Mouse (Mus musculus) MEL (cell line): ENCODE measurements around the gene Cacnb3. TPM values are rescaled to one million over a fixed set of nuclear protein-coding genes. Genes with fewer than 3 reads are reported as not detected.

ENCODE experiments used
- DNase-seq: peaks from one replicate; pipeline ENCODE4 v3.0.0; 2011; ENCODE audit warnings: low read depth, low spot score
- H3K27ac ChIP-seq: 2 replicates; pipeline ENCODE4 v1.5.1; 2012; ENCODE audit warnings: low read depth, mild to moderate bottlenecking, control low read depth, low read length, moderate library complexity; ENCODE audit not compliant: control insufficient read depth
- H3K27me3 ChIP-seq, 2 experiments: fragments of 150-350 bp in 1 of 2; sonication (generic) in 1 of 2; 2 replicates each; pipeline ENCODE4 v1.6.1; 2012; ENCODE audit warnings: low read length in 2 of 2, mild to moderate bottlenecking in 2 of 2, improper control_type of control experiment in 1 of 2, moderate library complexity in 1 of 2; ENCODE audit not compliant: insufficient read depth in 2 of 2, control insufficient read depth in 1 of 2
- H3K36me3 ChIP-seq, 2 experiments: 2 replicates each; pipeline ENCODE4 v1.6.1; 2012 to 2014; ENCODE audit warnings: low read length in 2 of 2, improper control_type of control experiment in 1 of 2, inconsistent platforms in 1 of 2, mild to moderate bottlenecking in 1 of 2; ENCODE audit not compliant: insufficient read depth in 2 of 2, control insufficient read depth in 1 of 2
- H3K4me1 ChIP-seq, 2 experiments: fragments of 150-350 bp in 1 of 2; sonication (generic) in 1 of 2; 2 replicates each; pipeline ENCODE4 v1.6.1; 2012; ENCODE audit warnings: low read length in 2 of 2, improper control_type of control experiment in 1 of 2, mild to moderate bottlenecking in 1 of 2; ENCODE audit not compliant: insufficient read depth in 2 of 2, control insufficient read depth in 1 of 2
- H3K4me3 ChIP-seq, 2 experiments: fragments of 150-350 bp in 1 of 2; sonication (generic) in 1 of 2; 2 replicates each; pipeline ENCODE4 v1.5.1; 2012; ENCODE audit warnings: low read depth in 2 of 2, low read length in 2 of 2, mild to moderate bottlenecking in 2 of 2, moderate library complexity in 2 of 2, control low read depth in 1 of 2, improper control_type of control experiment in 1 of 2; ENCODE audit not compliant: control insufficient read depth in 1 of 2, insufficient read depth in 1 of 2
- H3K79me2 ChIP-seq: 2 replicates; pipeline ENCODE4 v1.6.1; 2012; ENCODE audit warnings: mild to moderate bottlenecking, low read length, moderate library complexity; ENCODE audit not compliant: control insufficient read depth, poor library complexity, insufficient read depth
- H3K9ac ChIP-seq: 2 replicates; pipeline ENCODE4 v1.6.1; 2012; ENCODE audit warnings: low read depth, mild to moderate bottlenecking, control low read depth, low read length, moderate library complexity; ENCODE audit not compliant: control insufficient read depth, poor library complexity, severe bottlenecking
- H3K9me3 ChIP-seq: fragments of 150-350 bp; sonication (generic); replicated peaks from 2 replicates; pipeline ENCODE4 v1.6.1; 2012; ENCODE audit warnings: mild to moderate bottlenecking, low read length, improper control_type of control experiment, moderate library complexity; ENCODE audit not compliant: insufficient read depth
- E2F4 ChIP-seq: IDR thresholded peaks from 2 replicates; pipeline ENCODE4 v1.6.1; 2011; ENCODE audit warnings: low read depth, low read length, improper control_type of control experiment, borderline replicate concordance
- polyA plus RNA-seq, 2 experiments: library from polyadenylated mRNA; stranded (reverse) in 1 of 2; unstranded in 1 of 2; fragments of >175 nt in 1 of 2; fragments of >200 nt in 1 of 2; gene quantifications; 2 replicates each; pipeline versions ENCODE4 v1.2.1 to v1.2.4; 2012; ENCODE audit warnings: low replicate concordance in 2 of 2, low read depth in 1 of 2; ENCODE audit not compliant: insufficient read length in 2 of 2, insufficient read depth in 1 of 2, missing spikeins in 1 of 2
- total RNA-seq: library from RNA; depleted of rRNA; stranded (reverse); fragments of 300-350 nt; gene quantifications from 2 replicates; pipeline ENCODE4 v1.2.3, GENCODE M21; 2012; rRNA removed

Cacnb3 gene
- total and polyA plus RNA-seq, 3 experiments = 1.4 to 8.5 TPM; not detected in 1

GRCm38 (mm10) chr15:98692171-98692715 is 61.6 kb downstream of the Cacnb3 start:
- Histone ChIP-seq H3K79me2 (no peaks in the 10 kb centered on the region), H3K9me3 (no peaks in the 10 kb centered on the region), H3K9ac (no peak overlapping the region), H3K36me3 (no peaks in the 10 kb centered on the region), H3K27me3 (peaks cover 3 to 7% of the 10 kb centered on the region in 2 experiments; a peak in 3 of 4 replicates), H3K4me3 (no peak overlapping the region), H3K4me1 (no peaks in the 10 kb centered on the region), H3K27ac (no peak overlapping the region)
- DNase-seq = no peak
- TF ChIP-seq E2F4 = no peak

Other genes with a start within 250 kb of the Cacnb3 start
- 0.20 and 0.46 TPM in 2 replicates for gene Olfr283, start 249.9 kb upstream of the Cacnb3 start, total RNA-seq
- gene Olfr283, start 249.9 kb upstream of the Cacnb3 start, polyA plus RNA-seq = under 1 TPM in 1 of 2 experiments, not detected in 1; 0.11 TPM
- not detected in 2 replicates for gene Olfr282, start 199.6 kb upstream of the Cacnb3 start, total RNA-seq
- under 1 TPM in 1 of 2 experiments, not detected in 1; 0.18 TPM for gene Olfr282, start 199.6 kb upstream of the Cacnb3 start, polyA plus RNA-seq
- 0.08 TPM in 1 of 2 replicates, not detected in the other for gene Olfr281, start 178.3 kb upstream of the Cacnb3 start, total RNA-seq
- gene Olfr281, start 178.3 kb upstream of the Cacnb3 start, polyA plus RNA-seq = under 1 TPM in 1 of 2 experiments, not detected in 1; 0.40 TPM
- gene OR5BS1P, start 160.9 kb upstream of the Cacnb3 start, total RNA-seq = 0.04 TPM in 1 of 2 replicates, not detected in the other
- not detected for gene OR5BS1P, start 160.9 kb upstream of the Cacnb3 start, polyA plus RNA-seq
- not detected in 2 replicates for gene Lalba, start 148.1 kb upstream of the Cacnb3 start, total RNA-seq
- gene Lalba, start 148.1 kb upstream of the Cacnb3 start, polyA plus RNA-seq = not detected
- gene Olfr279, start 138.4 kb upstream of the Cacnb3 start, total RNA-seq = under 0.01 TPM in 1 of 2 replicates, not detected in the other
- 10 to 100 TPM in 1 of 2 experiments, under 1 TPM in 1; 0.03 to 81.4 TPM for gene Olfr279, start 138.4 kb upstream of the Cacnb3 start, polyA plus RNA-seq
- 150 and 157 TPM in 2 replicates for gene Kansl2, start 96.6 kb upstream of the Cacnb3 start, total RNA-seq
- 100 to 1,000 TPM in 1 of 2 experiments, not detected in 1; 170 TPM for gene Kansl2, start 96.6 kb upstream of the Cacnb3 start, polyA plus RNA-seq
- gene Ccnt1, start 59.9 kb upstream of the Cacnb3 start, total RNA-seq = 40.5 and 44.0 TPM in 2 replicates
- gene Ccnt1, start 59.9 kb upstream of the Cacnb3 start, polyA plus RNA-seq = 10 to 100 TPM; 19.5 to 63.2 TPM
- gene 4930415O20Rik, start 59.8 kb upstream of the Cacnb3 start, total RNA-seq = 0.50 TPM in 1 of 2 replicates, not detected in the other
- under 1 TPM in 1 of 2 experiments, not detected in 1; 0.31 TPM for gene 4930415O20Rik, start 59.8 kb upstream of the Cacnb3 start, polyA plus RNA-seq
- 58.9 and 76.0 TPM in 2 replicates for gene Adcy6, start 20.8 kb upstream of the Cacnb3 start, total RNA-seq
- 10 to 100 TPM in 1 of 2 experiments, not detected in 1; 77.3 TPM for gene Adcy6, start 20.8 kb upstream of the Cacnb3 start, polyA plus RNA-seq
- 193 and 213 TPM in 2 replicates for gene Ddx23, start 32.1 kb downstream of the Cacnb3 start, total RNA-seq
- gene Ddx23, start 32.1 kb downstream of the Cacnb3 start, polyA plus RNA-seq = 100 to 1,000 TPM; 194 to 252 TPM
- gene Rnd1, start 46.6 kb downstream of the Cacnb3 start, total RNA-seq = 5.8 and 6.0 TPM in 2 replicates
- 1 to 10 TPM in 1 of 2 experiments, not detected in 1; 5.5 TPM for gene Rnd1, start 46.6 kb downstream of the Cacnb3 start, polyA plus RNA-seq
- not detected in 2 replicates for gene Ccdc65, start 77.4 kb downstream of the Cacnb3 start, total RNA-seq
- under 1 TPM in 1 of 2 experiments, not detected in 1; 0.13 TPM for gene Ccdc65, start 77.4 kb downstream of the Cacnb3 start, polyA plus RNA-seq
- 109 and 160 TPM in 2 replicates for gene Fkbp11, start 97.4 kb downstream of the Cacnb3 start, total RNA-seq
- 100 to 1,000 TPM in 1 of 2 experiments, not detected in 1; 118 TPM for gene Fkbp11, start 97.4 kb downstream of the Cacnb3 start, polyA plus RNA-seq
- 37.4 and 41.1 TPM in 2 replicates for gene Arf3, start 132.4 kb downstream of the Cacnb3 start, total RNA-seq
- 100 to 1,000 TPM; 140 to 239 TPM for gene Arf3, start 132.4 kb downstream of the Cacnb3 start, polyA plus RNA-seq
- gene Wnt10b, start 147.3 kb downstream of the Cacnb3 start, total RNA-seq = 0.13 and 0.23 TPM in 2 replicates
- under 1 TPM in 1 of 2 experiments, not detected in 1; 0.14 TPM for gene Wnt10b, start 147.3 kb downstream of the Cacnb3 start, polyA plus RNA-seq
- not detected in 2 replicates for gene Wnt1, start 159.0 kb downstream of the Cacnb3 start, total RNA-seq
- gene Wnt1, start 159.0 kb downstream of the Cacnb3 start, polyA plus RNA-seq = not detected
- 2.8 and 4.0 TPM in 2 replicates for gene Ddn, start 178.7 kb downstream of the Cacnb3 start, total RNA-seq
- 1 to 10 TPM in 1 of 2 experiments, not detected in 1; 4.2 TPM for gene Ddn, start 178.7 kb downstream of the Cacnb3 start, polyA plus RNA-seq
- 122 and 126 TPM in 2 replicates for gene Prkag1, start 200.7 kb downstream of the Cacnb3 start, total RNA-seq
- gene Prkag1, start 200.7 kb downstream of the Cacnb3 start, polyA plus RNA-seq = 100 to 1,000 TPM; 141 to 348 TPM
- 12.5 and 15.4 TPM in 2 replicates for gene Kmt2d, start 240.4 kb downstream of the Cacnb3 start, total RNA-seq
- 10 to 100 TPM; 42.0 to 47.7 TPM for gene Kmt2d, start 240.4 kb downstream of the Cacnb3 start, polyA plus RNA-seq